Mouse (Mus musculus) myocyte (in vitro differentiated cells): ENCODE results near the gene Otud3.

Source experiments
- E2F4 ChIP-seq: IDR thresholded peaks from one replicate; pipeline ENCODE4 v1.6.1; 2011; ENCODE audit warnings: mild to moderate bottlenecking, control low read depth, moderate library complexity; ENCODE audit not compliant: insufficient read depth
- POLR2A ChIP-seq: IDR thresholded peaks from one replicate; pipeline ENCODE4 v1.6.1; 2011; ENCODE audit warnings: low read depth, mild to moderate bottlenecking, control low read depth, moderate library complexity; ENCODE audit not compliant: insufficient read length
- TCF12 ChIP-seq: IDR thresholded peaks from one replicate; pipeline ENCODE4 v1.6.1; 2011; ENCODE audit warnings: mild to moderate bottlenecking, control low read depth; ENCODE audit not compliant: poor library complexity, insufficient read depth, severe bottlenecking
- TCF3 ChIP-seq: IDR thresholded peaks from one replicate; pipeline ENCODE4 v1.6.1; 2011; ENCODE audit warnings: low read depth, control low read depth; ENCODE audit not compliant: insufficient read length

GRCm38 (mm10) chr4:138859728-138860127, 54.0 kb downstream of the Otud3 start:
- TF ChIP-seq E2F4 (no peak), POLR2A (no peak), TCF12 (no peak), TCF3 (no peak)
